Mouse (Mus musculus) A20 (cell line): Measurements from ENCODE around the gene Spef2.
A peak's percentile ranks its signal among the peaks of the same experiment; 100 is the strongest.
"Not testable (repeated sequence)": the region's sequence is repeated elsewhere in the genome, so short reads cannot be mapped to it uniquely, and the experiment has no call there.

Experiments
- DNase-seq: peaks from one replicate; pipeline ENCODE4 v3.0.0-alpha.2; 2011; ENCODE audit warnings: low read depth, low spot score

Spef2 gene

GRCm38 (mm10) chr15:9748359-9749102, at the start of gene Spef2:
Spef2 (minus strand) TSS chr15:9748868.
- no peak for DNase-seq

- DNase-seq = no peak
These were observed 45.5 kb upstream of the Spef2 start for GRCm38 (mm10) chr15:9794131-9794530.

- DNase-seq = no peak
These were observed 39.8 kb upstream of the Spef2 start for GRCm38 (mm10) chr15:9788245-9789030.

GRCm38 (mm10) chr15:9774222-9775142, 25.8 kb upstream of the Spef2 start:
- DNase-seq = not testable (repeated sequence)

- DNase-seq = no peak
These were observed 19.7 kb upstream of the Spef2 start for GRCm38 (mm10) chr15:9768184-9768918.

GRCm38 (mm10) chr15:9767034-9767433, 18.4 kb upstream of the Spef2 start:
- no peak for DNase-seq

- no peak for DNase-seq
These were observed 2.3 kb upstream of the Spef2 start for GRCm38 (mm10) chr15:9750966-9751365.

GRCm38 (mm10) chr15:9747410-9748104, 1.1 kb downstream of the Spef2 start:
- DNase-seq = no peak

- DNase-seq = no peak
These were observed 6.5 kb downstream of the Spef2 start for GRCm38 (mm10) chr15:9742172-9742571.

- no peak for DNase-seq
These were observed 33.9 kb downstream of the Spef2 start for GRCm38 (mm10) chr15:9714574-9715458.

- DNase-seq = no peak
These were observed 35.0 kb downstream of the Spef2 start for GRCm38 (mm10) chr15:9713707-9714106.

- DNase-seq = peak; percentile 16
These were observed 38.3 kb downstream of the Spef2 start for GRCm38 (mm10) chr15:9710330-9710729.

GRCm38 (mm10) chr15:9705830-9706450, 42.7 kb downstream of the Spef2 start:
- DNase-seq = no peak

GRCm38 (mm10) chr15:9701845-9702244, 46.8 kb downstream of the Spef2 start:
- DNase-seq = no peak

GRCm38 (mm10) chr15:9691721-9692120, 56.9 kb downstream of the Spef2 start:
- no peak for DNase-seq

- DNase-seq = no peak
These were observed 57.8 kb downstream of the Spef2 start for GRCm38 (mm10) chr15:9690845-9691244.

GRCm38 (mm10) chr15:9690436-9690835, 58.2 kb downstream of the Spef2 start:
- no peak for DNase-seq

GRCm38 (mm10) chr15:9683485-9683884, 65.2 kb downstream of the Spef2 start:
- DNase-seq = no peak
